Mouse (Mus musculus) heart, embryonic 14.5 days (tissue): ENCODE results near the gene Ddi2. TPM values are rescaled to one million over a fixed set of nuclear protein-coding genes. Genes with fewer than 3 reads are reported as not detected.
A peak's percentile ranks its signal among the peaks of the same experiment; 100 is the strongest.

Experiments used
- ATAC-seq: fragments of 200-750 bp; cut with Nextera tagmentation; 2 replicates; pipeline ENCODE4 v1.8.0; 2017; ENCODE audit warnings: low read depth, moderate TSS enrichment; ENCODE audit not compliant: insufficient number of reproducible peaks, insufficient read depth, low FRiP score
- H3K27ac ChIP-seq, 2 experiments: fragments of 200-500 bp in 1 of 2; fragments of 300-500 bp in 1 of 2; sonication (generic) in 1 of 2; replicated peaks in 1 of 2; 2 replicates each; pipeline ENCODE4 v1.5.1; 2012 to 2014; ENCODE audit warnings: low read depth in 2 of 2, low read length in 2 of 2, control low read depth in 1 of 2, mild to moderate bottlenecking in 1 of 2, mixed read lengths in 1 of 2; ENCODE audit not compliant: control insufficient read depth in 1 of 2, insufficient read depth in 1 of 2
- H3K27me3 ChIP-seq: fragments of 300-500 bp; sonication (generic); 2 replicates; pipeline ENCODE4 v1.6.1; 2014; ENCODE audit warnings: mild to moderate bottlenecking, low read length, control low read depth; ENCODE audit not compliant: control insufficient read depth, insufficient read depth
- H3K36me3 ChIP-seq: fragments of 300-500 bp; sonication (generic); 2 replicates; pipeline ENCODE4 v1.6.1; 2014; ENCODE audit warnings: mild to moderate bottlenecking, control low read depth, low read length, mixed read lengths; ENCODE audit not compliant: control insufficient read depth, insufficient read depth
- H3K4me1 ChIP-seq, 2 experiments: fragments of 200-500 bp in 1 of 2; fragments of 300-500 bp in 1 of 2; sonication (generic) in 1 of 2; 2 replicates each; pipeline ENCODE4 v1.6.1; 2012 to 2014; ENCODE audit warnings: low read length in 2 of 2, control low read depth in 1 of 2, mixed read lengths in 1 of 2; ENCODE audit not compliant: control insufficient read depth in 2 of 2, insufficient read depth in 2 of 2
- H3K4me2 ChIP-seq: fragments of 300-500 bp; sonication (generic); 2 replicates; pipeline ENCODE4 v1.6.1; 2014; ENCODE audit warnings: mild to moderate bottlenecking, low read length
- H3K4me3 ChIP-seq, 2 experiments: fragments of 200-500 bp in 1 of 2; fragments of 300-500 bp in 1 of 2; sonication (generic) in 1 of 2; 2 replicates each; pipeline ENCODE4 v1.5.1; 2012 to 2014; ENCODE audit warnings: low read length in 2 of 2, mild to moderate bottlenecking in 2 of 2, control low read depth in 1 of 2, low read depth in 1 of 2, moderate library complexity in 1 of 2; ENCODE audit not compliant: control insufficient read depth in 1 of 2, insufficient read depth in 1 of 2
- H3K9ac ChIP-seq: fragments of 300-500 bp; sonication (generic); 2 replicates; pipeline ENCODE4 v1.6.1; 2014; ENCODE audit warnings: mild to moderate bottlenecking, low read length
- H3K9me3 ChIP-seq: fragments of 300-500 bp; sonication (generic); 2 replicates; pipeline ENCODE4 v1.6.1; 2016; ENCODE audit warnings: low read length, control low read depth; ENCODE audit not compliant: control insufficient read depth
- WGBS: fragments of 180-500 bp; shearing (Covaris S2); extraction: QIAGEN DNeasy Blood & Tissue Kit; methylation state at CpG from one replicate; pipeline ENCODE4 v1.1.7; 2014; 5-methylcytosine and 5-hydroxymethylcytosine counted together
- polyA plus RNA-seq: library from polyadenylated mRNA; unstranded; fragments of >200 nt; fragmentation: Nextera tagmentation; extraction: Ambion mirVana; gene quantifications from 2 replicates; pipeline ENCODE4 v1.2.1, GENCODE M21; 2014

The Ddi2 gene
- polyA plus RNA-seq, 1 experiment from 2014 or later = 12.0 TPM

DNA sequence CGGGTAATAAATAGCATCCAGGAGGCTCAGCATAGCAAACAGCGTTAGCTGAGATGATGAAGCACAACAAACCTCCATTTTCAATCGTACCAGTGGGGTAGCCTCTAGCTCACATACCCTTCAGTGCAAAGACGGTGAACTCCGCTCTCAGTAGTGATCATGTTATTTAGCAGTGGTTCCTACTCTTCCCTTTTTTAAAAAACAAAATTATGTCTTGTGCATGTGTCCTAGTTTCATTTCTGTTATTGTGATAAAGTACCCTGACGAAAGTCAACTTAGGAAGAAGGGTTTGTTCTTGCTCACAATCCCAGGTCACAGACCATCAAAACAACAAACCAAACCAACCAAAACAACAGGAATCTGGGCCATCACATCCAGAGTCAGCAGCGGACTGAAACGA lies 77.2 kb downstream of the Ddi2 start:
- H3K9me3 ChIP-seq = no peaks in the 10 kb centered on the region
- no peaks in the 10 kb centered on the region for H3K27me3 ChIP-seq
- 93% methylated on average over 8 of the region's 8 CpGs for WGBS
- no peak overlapping the region for H3K9ac ChIP-seq
- no peak overlapping the region for H3K4me2 ChIP-seq
- no peak overlapping the region for H3K27ac ChIP-seq
- peaks cover 29% of the 10 kb centered on the region for H3K36me3 ChIP-seq
- no peak overlapping the region for H3K4me3 ChIP-seq
- no peak for ATAC-seq
- H3K4me1 ChIP-seq = peaks cover 17 to 33% of the 10 kb centered on the region in 2 experiments

- no peaks in the 10 kb centered on the region for H3K9me3 ChIP-seq
- H3K27ac ChIP-seq = peak overlapping the region; percentile 96 to 98
- H3K36me3 ChIP-seq = peaks cover 47% of the 10 kb centered on the region
- 11% methylated on average over 7 of the region's 7 CpGs for WGBS
- H3K27me3 ChIP-seq = no peaks in the 10 kb centered on the region
- peak overlapping the region; percentile 26 for H3K9ac ChIP-seq
- peak; percentile 78 for ATAC-seq
- H3K4me2 ChIP-seq = peak overlapping the region; percentile 53
- no peak overlapping the region for H3K4me3 ChIP-seq
- H3K4me1 ChIP-seq = peaks cover 17 to 28% of the 10 kb centered on the region in 2 experiments
These were observed 79.9 kb downstream of the Ddi2 start for GRCm38 (mm10) chr4:141643118-141643855.

- 87% methylated on average over 25 of the region's 25 CpGs for WGBS
- Histone ChIP-seq H3K4me1 (peaks cover 17 to 28% of the 10 kb centered on the region in 2 experiments), H3K4me3 (no peak overlapping the region), H3K27ac (peak overlapping the region; percentile 96 to 98), H3K36me3 (peaks cover 54% of the 10 kb centered on the region), H3K9ac (peak overlapping the region; percentile 50; the same call in 1 of the 2 replicates), H3K9me3 (no peaks in the 10 kb centered on the region), H3K4me2 (0 out of 2 replicates have a peak overlapping the region, but pooled peaks have one; percentile 53), H3K27me3 (no peaks in the 10 kb centered on the region)
- ATAC-seq = no peak
These were observed 81.0 kb downstream of the Ddi2 start for GRCm38 (mm10) chr4:141641961-141642811.

DNA sequence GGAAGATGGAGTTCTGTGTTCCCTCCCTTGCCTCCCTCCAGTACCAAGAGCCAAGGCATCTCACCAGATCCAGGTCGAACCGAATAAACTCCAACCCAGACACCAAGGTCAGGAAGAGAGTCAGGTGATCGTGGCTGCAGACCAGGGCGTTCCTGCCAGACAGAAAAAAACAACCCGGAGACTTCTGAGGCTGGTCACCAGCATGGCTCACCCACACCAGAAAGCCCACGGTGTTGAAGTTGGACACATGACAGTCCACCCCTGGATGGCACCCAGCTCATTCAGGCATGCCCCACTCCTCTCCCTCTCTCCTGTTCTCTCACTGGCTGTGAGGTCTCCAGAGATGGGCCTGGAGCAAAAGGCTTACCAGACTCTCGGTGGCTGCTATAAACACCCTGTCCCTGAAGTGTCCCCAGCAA lies 81.9 kb downstream of the Ddi2 start:
- Histone ChIP-seq H3K27me3 (no peaks in the 10 kb centered on the region), H3K36me3 (peaks cover 62% of the 10 kb centered on the region), H3K27ac (peak overlapping the region in 1 of 2 experiments; percentile 98; a peak in 1 of 4 replicates), H3K4me1 (peaks cover 17 to 28% of the 10 kb centered on the region in 2 experiments), H3K4me2 (no peak overlapping the region), H3K4me3 (no peak overlapping the region), H3K9ac (0 out of 2 replicates have a peak overlapping the region, but pooled peaks have one; percentile 25), H3K9me3 (no peaks in the 10 kb centered on the region)
- 76% methylated on average over 7 of the region's 7 CpGs for whole genome bisulfite sequencing
- no peak for ATAC-seq

GRCm38 (mm10) chr4:141639474-141639873 lies 83.7 kb downstream of the Ddi2 start:
- WGBS = 71% methylated on average over 11 of the region's 11 CpGs
- peaks cover 17 to 28% of the 10 kb centered on the region in 2 experiments for H3K4me1 ChIP-seq
- H3K27ac ChIP-seq = no peak overlapping the region
- no peak overlapping the region for H3K4me2 ChIP-seq
- H3K9ac ChIP-seq = no peak overlapping the region
- peaks cover 79% of the 10 kb centered on the region for H3K36me3 ChIP-seq
- no peak overlapping the region for H3K4me3 ChIP-seq
- H3K9me3 ChIP-seq = no peaks in the 10 kb centered on the region
- H3K27me3 ChIP-seq = no peaks in the 10 kb centered on the region
- ATAC-seq = no peak

DNA sequence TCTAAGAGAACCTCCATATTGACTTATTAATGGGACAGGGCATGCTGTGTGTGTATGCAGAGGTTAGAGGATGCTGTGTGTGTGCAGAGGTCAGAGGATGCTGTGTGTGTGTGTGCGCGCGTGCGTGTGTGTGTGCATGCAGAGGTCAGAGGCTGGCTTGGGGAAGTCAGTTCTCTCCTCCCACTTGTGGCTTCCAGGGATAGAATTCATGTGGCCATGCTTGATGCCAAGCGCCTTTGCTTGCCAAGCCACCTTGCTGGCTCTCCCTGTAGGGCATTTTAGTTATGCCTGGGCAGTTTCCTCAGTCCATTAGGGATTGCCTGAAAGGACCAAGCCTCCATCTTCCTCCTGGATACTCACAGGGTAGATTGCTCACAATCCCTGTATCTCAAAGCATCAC lies 86.5 kb downstream of the Ddi2 start:
- H3K36me3 ChIP-seq = peaks cover 98% of the 10 kb centered on the region

DNA sequence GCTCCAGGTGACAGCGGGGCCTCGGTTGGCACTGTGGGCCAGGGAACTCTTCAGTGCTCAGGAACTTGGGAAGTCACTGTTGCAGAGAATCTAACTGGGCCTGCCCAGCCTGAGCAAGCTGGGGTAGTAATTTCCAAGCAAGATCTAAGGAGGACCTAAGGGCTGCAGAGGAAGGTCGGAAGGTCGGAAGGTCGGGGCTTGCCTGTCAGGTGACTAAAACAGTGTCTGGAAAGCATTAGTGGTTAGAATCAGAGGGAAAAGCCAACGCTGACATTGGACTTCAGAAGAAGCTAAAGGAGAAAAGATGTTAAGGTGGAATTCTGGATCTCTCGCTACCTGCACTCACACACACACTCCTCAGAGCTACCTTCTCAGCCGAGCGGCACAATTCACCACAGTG lies 87.2 kb downstream of the Ddi2 start:
- Histone ChIP-seq H3K4me1 (no peaks in the 10 kb centered on the region), H3K4me3 (no peak overlapping the region), H3K27ac (no peak overlapping the region), H3K4me2 (no peak overlapping the region), H3K27me3 (no peaks in the 10 kb centered on the region), H3K36me3 (peaks cover 98% of the 10 kb centered on the region), H3K9ac (no peak overlapping the region), H3K9me3 (no peaks in the 10 kb centered on the region)
- 74% methylated on average over 9 of the region's 9 CpGs for WGBS
- ATAC-seq = no peak

More for the DNA sequence above, 86.5 kb downstream of the Ddi2 start:
- no peak overlapping the region for H3K4me3 ChIP-seq
- ATAC-seq = no peak
- H3K9ac ChIP-seq = no peak overlapping the region
- H3K4me2 ChIP-seq = no peak overlapping the region
- 91% methylated on average over 5 of the region's 5 CpGs for WGBS
- H3K27ac ChIP-seq = no peak overlapping the region
- H3K27me3 ChIP-seq = no peaks in the 10 kb centered on the region
- H3K9me3 ChIP-seq = no peaks in the 10 kb centered on the region
- H3K4me1 ChIP-seq = peaks cover 0 to 3% of the 10 kb centered on the region in 2 experiments; a peak in 1 of 4 replicates
